Mouse (Mus musculus) liver, embryonic 13.5 days (tissue): Measurements from ENCODE around the gene Klf5. TPM values are rescaled to one million over a fixed set of nuclear protein-coding genes. Genes with fewer than 3 reads are reported as not detected.

ENCODE experiments used
- ATAC-seq: fragments of 200-750 bp; cut with Nextera tagmentation; 2 replicates; pipeline ENCODE4 v1.8.0; 2017; ENCODE audit warnings: low read depth, mild to moderate bottlenecking, moderate number of reproducible peaks, moderate library complexity
- DNase-seq: peaks from one replicate; pipeline ENCODE4 v3.0.0; 2022
- H3K27ac ChIP-seq: fragments of 300-500 bp; sonication (generic); 2 replicates; pipeline ENCODE4 v1.5.1; 2015; ENCODE audit warnings: moderate library complexity, mild to moderate bottlenecking, inconsistent platforms
- H3K27me3 ChIP-seq: fragments of 300-500 bp; sonication (generic); 2 replicates; pipeline ENCODE4 v1.6.1; 2015; ENCODE audit warnings: mild to moderate bottlenecking, inconsistent platforms
- H3K36me3 ChIP-seq: fragments of 300-500 bp; sonication (generic); 2 replicates; pipeline ENCODE4 v1.6.1; 2015; ENCODE audit warnings: mild to moderate bottlenecking, inconsistent platforms
- H3K4me1 ChIP-seq: fragments of 300-500 bp; sonication (generic); replicated peaks from 2 replicates; pipeline ENCODE4 v1.6.1; 2015; ENCODE audit warnings: inconsistent platforms
- H3K4me2 ChIP-seq: fragments of 300-500 bp; sonication (generic); 2 replicates; pipeline ENCODE4 v1.6.1; 2015; ENCODE audit warnings: inconsistent platforms, mild to moderate bottlenecking, moderate library complexity
- H3K4me3 ChIP-seq: fragments of 300-500 bp; sonication (generic); replicated peaks from 2 replicates; pipeline ENCODE4 v1.5.1; 2015; ENCODE audit warnings: mild to moderate bottlenecking, inconsistent platforms
- H3K9ac ChIP-seq: fragments of 300-500 bp; sonication (generic); 2 replicates; pipeline ENCODE4 v1.6.1; 2015; ENCODE audit warnings: mild to moderate bottlenecking, inconsistent platforms
- H3K9me3 ChIP-seq: fragments of 300-500 bp; sonication (generic); replicated peaks from 2 replicates; pipeline ENCODE4 v1.6.1; 2016; ENCODE audit warnings: inconsistent platforms
- WGBS: fragments of 180-500 bp; shearing (Covaris S2); methylation state at CpG from one replicate; pipeline ENCODE4 v1.1.7; 2015; ENCODE audit not compliant: insufficient replicate concordance; 5-methylcytosine and 5-hydroxymethylcytosine counted together
- polyA plus RNA-seq: library from polyadenylated mRNA; unstranded; fragments of >200 nt; fragmentation: Nextera tagmentation; extraction: Ambion mirVana; gene quantifications from 2 replicates; pipeline ENCODE4 v1.2.1, GENCODE M21; 2015

The Klf5 gene
- polyA plus RNA-seq, 1 experiment from 2014 or later, result 0.98 TPM

- 70% methylated on average over 13 of the region's 13 CpGs for WGBS
- H3K27ac ChIP-seq, result no peak overlapping the region
- ATAC-seq (no peak), DNase-seq (no peak)
- no peak overlapping the region for H3K4me2 ChIP-seq
- no peaks in the 10 kb centered on the region for H3K27me3 ChIP-seq
- no peaks in the 10 kb centered on the region for H3K36me3 ChIP-seq
- H3K4me3 ChIP-seq, result no peak overlapping the region
- no peaks in the 10 kb centered on the region for H3K4me1 ChIP-seq
- H3K9me3 ChIP-seq, result no peaks in the 10 kb centered on the region
- no peak overlapping the region for H3K9ac ChIP-seq
Measured at GRCm38 (mm10) chr14:99348175-99348764, 49.8 kb downstream of the Klf5 start.

- WGBS, result 77% methylated on average over 6 of the region's 6 CpGs
- ATAC-seq (no peak), DNase-seq (no peak)
- H3K4me3 ChIP-seq, result no peak overlapping the region
- no peaks in the 10 kb centered on the region for H3K27me3 ChIP-seq
- H3K9me3 ChIP-seq, result no peaks in the 10 kb centered on the region
- no peaks in the 10 kb centered on the region for H3K36me3 ChIP-seq
- no peak overlapping the region for H3K27ac ChIP-seq
- H3K4me2 ChIP-seq, result no peak overlapping the region
- no peaks in the 10 kb centered on the region for H3K4me1 ChIP-seq
- no peak overlapping the region for H3K9ac ChIP-seq
Measured at GRCm38 (mm10) chr14:99349606-99350005, 51.1 kb downstream of the Klf5 start.

- H3K4me2 ChIP-seq, result no peak overlapping the region
- H3K4me3 ChIP-seq, result no peak overlapping the region
- H3K36me3 ChIP-seq, result no peaks in the 10 kb centered on the region
- WGBS, result 44% methylated on average over 4 of the region's 4 CpGs
- ATAC-seq, result no peak
- H3K9ac ChIP-seq, result no peak overlapping the region
- DNase-seq, result no peak
- H3K27me3 ChIP-seq, result no peaks in the 10 kb centered on the region
- no peak overlapping the region for H3K27ac ChIP-seq
- no peaks in the 10 kb centered on the region for H3K9me3 ChIP-seq
- no peaks in the 10 kb centered on the region for H3K4me1 ChIP-seq
Measured at GRCm38 (mm10) chr14:99352989-99353388, 54.5 kb downstream of the Klf5 start.

- Histone ChIP-seq H3K27me3 (no peaks in the 10 kb centered on the region), H3K36me3 (no peaks in the 10 kb centered on the region), H3K4me3 (no peak overlapping the region), H3K4me2 (no peak overlapping the region), H3K27ac (no peak overlapping the region), H3K4me1 (no peaks in the 10 kb centered on the region), H3K9ac (no peak overlapping the region), H3K9me3 (no peaks in the 10 kb centered on the region)
- ATAC-seq (no peak), DNase-seq (no peak)
- WGBS, result 66% methylated on average over 2 of the region's 2 CpGs
Measured at GRCm38 (mm10) chr14:99354046-99354445, 55.6 kb downstream of the Klf5 start.

GRCm38 (mm10) chr14:99354761-99355609 lies 56.5 kb downstream of the Klf5 start:
- WGBS, result 64% methylated on average over 10 of the region's 10 CpGs
- DNase-seq (no peak), ATAC-seq (no peak)
- H3K4me2 ChIP-seq, result no peak overlapping the region
- no peaks in the 10 kb centered on the region for H3K27me3 ChIP-seq
- no peak overlapping the region for H3K4me3 ChIP-seq
- H3K9me3 ChIP-seq, result no peaks in the 10 kb centered on the region
- H3K27ac ChIP-seq, result no peak overlapping the region
- H3K4me1 ChIP-seq, result no peaks in the 10 kb centered on the region
- H3K36me3 ChIP-seq, result no peaks in the 10 kb centered on the region
- H3K9ac ChIP-seq, result no peak overlapping the region

GRCm38 (mm10) chr14:99355610-99355870 lies 57.0 kb downstream of the Klf5 start:
- no peak overlapping the region for H3K9ac ChIP-seq
- 60% methylated on average over 1 of the region's 1 CpGs for WGBS
- no peaks in the 10 kb centered on the region for H3K9me3 ChIP-seq
- DNase-seq (no peak), ATAC-seq (no peak)
- H3K27ac ChIP-seq, result no peak overlapping the region
- H3K4me2 ChIP-seq, result no peak overlapping the region
- H3K36me3 ChIP-seq, result no peaks in the 10 kb centered on the region
- H3K27me3 ChIP-seq, result no peaks in the 10 kb centered on the region
- H3K4me3 ChIP-seq, result no peak overlapping the region
- no peaks in the 10 kb centered on the region for H3K4me1 ChIP-seq

GRCm38 (mm10) chr14:99362956-99363355 lies 64.5 kb downstream of the Klf5 start:
- DNase-seq (no peak), ATAC-seq (no peak)
- Histone ChIP-seq H3K4me2 (no peak overlapping the region), H3K36me3 (no peaks in the 10 kb centered on the region), H3K4me3 (no peak overlapping the region), H3K9ac (no peak overlapping the region), H3K9me3 (no peaks in the 10 kb centered on the region), H3K27ac (no peak overlapping the region), H3K4me1 (no peaks in the 10 kb centered on the region), H3K27me3 (no peaks in the 10 kb centered on the region)
- WGBS, result 69% methylated on average over 5 of the region's 5 CpGs

DNA sequence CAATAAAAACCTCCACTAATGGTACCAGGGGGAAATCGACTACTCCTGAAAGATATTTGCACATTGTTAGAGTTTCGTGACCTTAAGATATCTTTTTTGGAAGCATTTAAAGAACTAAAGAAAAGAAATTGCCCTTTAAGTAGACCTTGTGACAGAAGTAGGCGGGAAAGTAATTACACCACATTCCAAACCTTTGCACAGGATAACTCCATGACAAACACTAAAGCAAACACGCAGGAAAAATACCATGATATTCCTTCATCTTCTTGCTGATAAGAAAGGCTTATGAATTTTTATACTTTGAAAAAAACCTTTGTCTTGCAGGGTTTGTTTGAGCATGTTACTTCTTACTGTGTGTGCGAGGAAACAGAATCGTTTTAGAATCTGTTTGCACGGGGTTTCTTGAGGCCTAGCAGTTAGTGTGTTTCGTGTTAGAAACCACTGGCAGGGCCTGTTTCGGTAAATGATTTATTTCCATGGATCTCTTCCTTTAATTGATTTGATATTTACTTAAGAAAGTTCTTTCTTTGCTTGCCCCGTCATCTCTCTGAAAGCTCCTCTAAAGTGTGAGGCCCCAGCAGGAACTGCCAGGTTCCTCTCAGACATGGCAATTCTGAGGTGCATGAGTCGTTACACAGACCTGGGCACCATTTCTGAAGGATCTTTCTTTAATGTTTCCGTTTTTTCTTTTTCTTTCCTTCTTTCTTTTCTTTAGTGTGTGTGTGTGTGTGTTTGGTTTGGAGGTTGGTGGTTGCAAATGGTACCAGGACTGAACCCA lies 65.7 kb downstream of the Klf5 start:
- no peaks in the 10 kb centered on the region for H3K36me3 ChIP-seq
- H3K27me3 ChIP-seq, result no peaks in the 10 kb centered on the region
- 66% methylated on average over 12 of the region's 12 CpGs for WGBS
- no peak for ATAC-seq
- H3K4me2 ChIP-seq, result no peak overlapping the region
- no peak overlapping the region for H3K27ac ChIP-seq
- no peaks in the 10 kb centered on the region for H3K4me1 ChIP-seq
- H3K4me3 ChIP-seq, result no peak overlapping the region
- H3K9ac ChIP-seq, result no peak overlapping the region
- no peaks in the 10 kb centered on the region for H3K9me3 ChIP-seq
- no peak for DNase-seq

Other genes starting within 250 kb of the Klf5 start
- gene Pibf1, start 199.3 kb upstream of the Klf5 start, polyA plus RNA-seq, result 7.0 and 8.0 TPM in 2 replicates
- gene Dis3, start 198.9 kb upstream of the Klf5 start, polyA plus RNA-seq, result 19.0 and 25.0 TPM in 2 replicates